Mouse (Mus musculus) MEL (cell line): Measurements from ENCODE around the gene Kndc1. TPM values are rescaled to one million over a fixed set of nuclear protein-coding genes. Genes with fewer than 3 reads are reported as not detected.

Source experiments
- DNase-seq: peaks from one replicate; pipeline ENCODE4 v3.0.0; 2011; ENCODE audit warnings: low read depth, low spot score
- H3K27ac ChIP-seq: 2 replicates; pipeline ENCODE4 v1.5.1; 2012; ENCODE audit warnings: low read depth, mild to moderate bottlenecking, control low read depth, low read length, moderate library complexity; ENCODE audit not compliant: control insufficient read depth
- H3K27me3 ChIP-seq, 2 experiments: fragments of 150-350 bp in 1 of 2; sonication (generic) in 1 of 2; 2 replicates each; pipeline ENCODE4 v1.6.1; 2012; ENCODE audit warnings: low read length in 2 of 2, mild to moderate bottlenecking in 2 of 2, improper control_type of control experiment in 1 of 2, moderate library complexity in 1 of 2; ENCODE audit not compliant: insufficient read depth in 2 of 2, control insufficient read depth in 1 of 2
- H3K36me3 ChIP-seq, 2 experiments: 2 replicates each; pipeline ENCODE4 v1.6.1; 2012 to 2014; ENCODE audit warnings: low read length in 2 of 2, improper control_type of control experiment in 1 of 2, inconsistent platforms in 1 of 2, mild to moderate bottlenecking in 1 of 2; ENCODE audit not compliant: insufficient read depth in 2 of 2, control insufficient read depth in 1 of 2
- H3K4me1 ChIP-seq, 2 experiments: fragments of 150-350 bp in 1 of 2; sonication (generic) in 1 of 2; 2 replicates each; pipeline ENCODE4 v1.6.1; 2012; ENCODE audit warnings: low read length in 2 of 2, improper control_type of control experiment in 1 of 2, mild to moderate bottlenecking in 1 of 2; ENCODE audit not compliant: insufficient read depth in 2 of 2, control insufficient read depth in 1 of 2
- H3K4me3 ChIP-seq, 2 experiments: fragments of 150-350 bp in 1 of 2; sonication (generic) in 1 of 2; 2 replicates each; pipeline ENCODE4 v1.5.1; 2012; ENCODE audit warnings: low read depth in 2 of 2, low read length in 2 of 2, mild to moderate bottlenecking in 2 of 2, moderate library complexity in 2 of 2, control low read depth in 1 of 2, improper control_type of control experiment in 1 of 2; ENCODE audit not compliant: control insufficient read depth in 1 of 2, insufficient read depth in 1 of 2
- H3K79me2 ChIP-seq: 2 replicates; pipeline ENCODE4 v1.6.1; 2012; ENCODE audit warnings: mild to moderate bottlenecking, low read length, moderate library complexity; ENCODE audit not compliant: control insufficient read depth, poor library complexity, insufficient read depth
- H3K9ac ChIP-seq: 2 replicates; pipeline ENCODE4 v1.6.1; 2012; ENCODE audit warnings: low read depth, mild to moderate bottlenecking, control low read depth, low read length, moderate library complexity; ENCODE audit not compliant: control insufficient read depth, poor library complexity, severe bottlenecking
- H3K9me3 ChIP-seq: fragments of 150-350 bp; sonication (generic); replicated peaks from 2 replicates; pipeline ENCODE4 v1.6.1; 2012; ENCODE audit warnings: mild to moderate bottlenecking, low read length, improper control_type of control experiment, moderate library complexity; ENCODE audit not compliant: insufficient read depth
- BHLHE40 ChIP-seq: IDR thresholded peaks from 2 replicates; pipeline ENCODE4 v1.6.1; 2012; ENCODE audit warnings: low read depth, mild to moderate bottlenecking, inconsistent platforms, low read length, improper control_type of control experiment, borderline replicate concordance
- CHD2 ChIP-seq: IDR thresholded peaks from 2 replicates; pipeline ENCODE4 v1.6.1; 2011; ENCODE audit warnings: low read length, improper control_type of control experiment
- CTCF ChIP-seq, 3 experiments: IDR thresholded peaks in 2 of 3; conservative IDR thresholded peaks in 1 of 3; 2 replicates each; pipeline ENCODE4 v1.5.1; 2011 to 2012; ENCODE audit warnings: low read length in 3 of 3, low read depth in 2 of 3, mild to moderate bottlenecking in 2 of 3, improper control_type of control experiment in 1 of 3, inconsistent platforms in 1 of 3, mixed read lengths in 1 of 3, moderate library complexity in 1 of 3; ENCODE audit not compliant: control insufficient read depth in 1 of 3, insufficient read depth in 1 of 3, poor library complexity in 1 of 3, severe bottlenecking in 1 of 3
- ELF1 ChIP-seq: IDR thresholded peaks from 2 replicates; pipeline ENCODE4 v1.6.1; 2014; ENCODE audit warnings: low read depth, mild to moderate bottlenecking, inconsistent platforms, low read length, improper control_type of control experiment, moderate library complexity
- EP300 ChIP-seq, 2 experiments: IDR thresholded peaks; 2 replicates each; pipeline ENCODE4 v1.6.1; 2011; ENCODE audit warnings: improper control_type of control experiment in 2 of 2, low read length in 2 of 2, low read depth in 1 of 2, mild to moderate bottlenecking in 1 of 2
- ETS1 ChIP-seq: IDR thresholded peaks from 2 replicates; pipeline ENCODE4 v1.6.1; 2012; ENCODE audit warnings: low read depth, mild to moderate bottlenecking, inconsistent platforms, low read length, improper control_type of control experiment, moderate library complexity
- GABPA ChIP-seq: IDR thresholded peaks from 2 replicates; pipeline ENCODE4 v1.6.1; 2012; ENCODE audit warnings: low read depth, mild to moderate bottlenecking, inconsistent platforms, low read length, improper control_type of control experiment, moderate library complexity
- GATA1 ChIP-seq: IDR thresholded peaks from 2 replicates; pipeline ENCODE4 v1.6.1; 2011; ENCODE audit warnings: low read depth, low read length, improper control_type of control experiment
- HCFC1 ChIP-seq: IDR thresholded peaks from 2 replicates; pipeline ENCODE4 v1.6.1; 2012; ENCODE audit warnings: low read depth, mild to moderate bottlenecking, inconsistent platforms, low read length, improper control_type of control experiment, moderate library complexity
- JUND ChIP-seq: IDR thresholded peaks from 2 replicates; pipeline ENCODE4 v1.6.1; 2011; ENCODE audit warnings: low read depth, mild to moderate bottlenecking, improper control_type of control experiment, low read length
- MAX ChIP-seq: IDR thresholded peaks from 2 replicates; pipeline ENCODE4 v1.6.1; 2011; ENCODE audit warnings: low read length, improper control_type of control experiment
- MAZ ChIP-seq: IDR thresholded peaks from 2 replicates; pipeline ENCODE4 v1.6.1; 2012; ENCODE audit warnings: low read depth, mild to moderate bottlenecking, inconsistent platforms, low read length, improper control_type of control experiment
- MYB ChIP-seq: IDR thresholded peaks from 2 replicates; pipeline ENCODE4 v1.6.1; 2011; ENCODE audit warnings: mild to moderate bottlenecking, low read depth, low read length, improper control_type of control experiment
- MYC ChIP-seq: IDR thresholded peaks from 2 replicates; pipeline ENCODE4 v1.6.1; 2011; ENCODE audit warnings: low read depth, mild to moderate bottlenecking, low read length, improper control_type of control experiment, moderate library complexity
- NELFE ChIP-seq: IDR thresholded peaks from 2 replicates; pipeline ENCODE4 v1.6.1; 2011; ENCODE audit warnings: low read depth, low read length, improper control_type of control experiment
- POLR2A ChIP-seq, 2 experiments: IDR thresholded peaks; 2 replicates each; pipeline ENCODE4 v1.6.1; 2011 to 2012; ENCODE audit warnings: low read length in 2 of 2, mild to moderate bottlenecking in 2 of 2, control low read depth in 1 of 2, improper control_type of control experiment in 1 of 2, low read depth in 1 of 2, moderate library complexity in 1 of 2; ENCODE audit not compliant: control insufficient read depth in 1 of 2, insufficient read depth in 1 of 2, poor library complexity in 1 of 2
- POLR2AphosphoS2 ChIP-seq: IDR thresholded peaks from 2 replicates; pipeline ENCODE4 v1.6.1; 2011; ENCODE audit warnings: low read length, improper control_type of control experiment
- POLR2AphosphoS5 ChIP-seq: IDR thresholded peaks from 2 replicates; pipeline ENCODE4 v1.6.1; 2012; ENCODE audit warnings: low read depth, borderline replicate concordance, mild to moderate bottlenecking, inconsistent platforms, low read length, moderate library complexity, mixed read lengths
- RAD21 ChIP-seq: IDR thresholded peaks from 2 replicates; pipeline ENCODE4 v1.6.1; 2011; ENCODE audit warnings: mild to moderate bottlenecking, low read depth, low read length, improper control_type of control experiment
- SMC3 ChIP-seq: IDR thresholded peaks from 2 replicates; pipeline ENCODE4 v1.6.1; 2011; ENCODE audit warnings: low read depth, low read length, improper control_type of control experiment
- TBP ChIP-seq: IDR thresholded peaks from 2 replicates; pipeline ENCODE4 v1.8.0; 2011; ENCODE audit warnings: low read depth, low read length, improper control_type of control experiment
- TCF12 ChIP-seq: IDR thresholded peaks from 2 replicates; pipeline ENCODE4 v1.6.1; 2014; ENCODE audit warnings: low read depth, mild to moderate bottlenecking, inconsistent platforms, low read length, improper control_type of control experiment, moderate library complexity
- UBTF ChIP-seq: IDR thresholded peaks from 2 replicates; pipeline ENCODE4 v1.6.1; 2012; ENCODE audit warnings: low read depth, mild to moderate bottlenecking, inconsistent platforms, low read length, improper control_type of control experiment, moderate library complexity, borderline replicate concordance; ENCODE audit not compliant: insufficient read depth
- USF1 ChIP-seq: IDR thresholded peaks from 2 replicates; pipeline ENCODE4 v1.6.1; 2014; ENCODE audit warnings: low read depth, mild to moderate bottlenecking, inconsistent platforms, low read length, improper control_type of control experiment, moderate library complexity
- USF2 ChIP-seq, 2 experiments: IDR thresholded peaks; 2 replicates each; pipeline ENCODE4 v1.6.1; 2011 to 2012; ENCODE audit warnings: improper control_type of control experiment in 2 of 2, low read length in 2 of 2, borderline replicate concordance in 1 of 2, inconsistent platforms in 1 of 2, low read depth in 1 of 2, mild to moderate bottlenecking in 1 of 2; ENCODE audit not compliant: insufficient read depth in 1 of 2
- ZC3H11A ChIP-seq: IDR thresholded peaks from 2 replicates; pipeline ENCODE4 v1.6.1; 2012; ENCODE audit warnings: low read depth, mild to moderate bottlenecking, inconsistent platforms, low read length, improper control_type of control experiment
- ZKSCAN1 ChIP-seq: IDR thresholded peaks from 2 replicates; pipeline ENCODE4 v1.6.1; 2012; ENCODE audit warnings: low read depth, mild to moderate bottlenecking, inconsistent platforms, low read length, improper control_type of control experiment, moderate library complexity
- ZMIZ1 ChIP-seq: IDR thresholded peaks from 2 replicates; pipeline ENCODE4 v1.6.1; 2012; ENCODE audit warnings: low read depth, mild to moderate bottlenecking, inconsistent platforms, low read length, improper control_type of control experiment, moderate library complexity
- ZNF384 ChIP-seq: IDR thresholded peaks from 2 replicates; pipeline ENCODE4 v1.6.1; 2012; ENCODE audit warnings: low read depth, mild to moderate bottlenecking, inconsistent platforms, low read length, improper control_type of control experiment
- polyA plus RNA-seq, 2 experiments: library from polyadenylated mRNA; stranded (reverse) in 1 of 2; unstranded in 1 of 2; fragments of >175 nt in 1 of 2; fragments of >200 nt in 1 of 2; gene quantifications; 2 replicates each; pipeline versions ENCODE4 v1.2.1 to v1.2.4; 2012; ENCODE audit warnings: low replicate concordance in 2 of 2, low read depth in 1 of 2; ENCODE audit not compliant: insufficient read length in 2 of 2, insufficient read depth in 1 of 2, missing spikeins in 1 of 2
- total RNA-seq: library from RNA; depleted of rRNA; stranded (reverse); fragments of 300-350 nt; gene quantifications from 2 replicates; pipeline ENCODE4 v1.2.3, GENCODE M21; 2012

Gene Kndc1
- total and polyA plus RNA-seq, 3 experiments, result not detected

DNA sequence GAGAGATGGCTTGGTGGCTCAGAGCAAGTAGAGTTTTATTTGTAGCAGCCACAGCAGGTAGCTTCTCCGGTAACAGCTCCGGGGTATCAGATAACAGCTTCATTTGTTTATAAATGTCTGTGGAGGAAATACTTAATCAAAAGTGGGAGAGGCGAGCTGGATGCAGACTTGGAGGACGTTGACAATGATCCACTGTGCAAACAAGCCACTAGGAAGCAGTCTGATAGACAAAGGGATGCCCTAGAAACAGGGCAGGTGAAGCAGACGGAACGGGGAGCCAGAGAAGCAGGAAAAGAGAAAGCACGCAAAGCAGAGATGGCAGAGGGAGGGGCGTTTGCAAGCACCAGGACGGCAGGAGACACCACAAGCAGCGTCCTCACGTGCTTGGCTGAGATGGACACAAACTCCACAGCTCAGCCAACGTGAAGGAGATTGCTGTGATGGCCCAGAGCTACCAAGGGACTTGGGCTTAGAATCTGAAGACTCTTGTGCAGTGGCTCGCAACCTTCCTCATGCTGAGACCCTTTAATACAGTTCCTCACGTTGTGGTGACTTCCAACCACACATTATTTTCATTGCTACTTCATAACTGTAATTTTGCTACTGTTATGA is 21.3 kb downstream of the Kndc1 start:
- Histone ChIP-seq H3K36me3 (no peaks in the 10 kb centered on the region), H3K9me3 (no peaks in the 10 kb centered on the region), H3K79me2 (no peaks in the 10 kb centered on the region), H3K27ac (no peak overlapping the region), H3K9ac (no peak overlapping the region), H3K27me3 (no peaks in the 10 kb centered on the region), H3K4me3 (no peak overlapping the region), H3K4me1 (no peaks in the 10 kb centered on the region)
- TF ChIP-seq MYC (no peak), BHLHE40 (no peak), MAX (no peak), ZNF384 (no peak), CHD2 (no peak), ZC3H11A (no peak), UBTF (no peak), EP300 (IDR thresholded peaks at IDR 0.05; ENCODE audit: low read depth in 1 of 2, low read length in 2 of 2) (no peak), CTCF (IDR thresholded peaks at IDR 0.05 in 2 of 3, conservative IDR thresholded peaks at IDR 0.05 in 1 of 3; ENCODE audit: control insufficient read depth in 1 of 3, insufficient read depth in 1 of 3, low read depth in 2 of 3, low read length in 3 of 3, poor library complexity in 1 of 3, severe bottlenecking in 1 of 3) (no peak)
- DNase-seq, result no peak

DNA sequence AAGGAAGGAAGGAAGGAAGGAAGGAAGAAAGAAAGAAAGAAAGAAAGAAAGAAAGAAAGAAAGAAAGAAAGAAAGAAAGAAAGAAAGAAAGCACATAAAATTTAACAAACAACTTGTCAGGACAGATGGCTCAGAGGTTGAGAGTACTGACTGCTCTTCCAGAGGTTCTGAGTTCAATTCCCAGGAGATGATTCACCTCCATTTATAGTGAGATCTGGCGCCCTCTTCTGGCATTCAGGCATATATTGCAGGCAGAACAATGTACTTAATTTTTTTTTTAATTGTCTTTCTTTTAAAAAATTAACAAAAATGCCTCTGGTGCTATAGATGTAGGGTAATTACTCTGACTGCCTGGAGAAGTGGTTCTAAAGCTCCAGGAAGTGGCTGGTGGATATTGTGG is 21.8 kb downstream of the Kndc1 start:
- Histone ChIP-seq H3K9me3 (no peaks in the 10 kb centered on the region), H3K4me1 (no peaks in the 10 kb centered on the region), H3K4me3 (no peak overlapping the region), H3K36me3 (no peaks in the 10 kb centered on the region), H3K27me3 (no peaks in the 10 kb centered on the region), H3K79me2 (no peaks in the 10 kb centered on the region), H3K27ac (no peak overlapping the region), H3K9ac (no peak overlapping the region)
- peak; percentile 19 for DNase-seq
- TF ChIP-seq POLR2AphosphoS5, result no peak
- TF ChIP-seq USF1, result no peak
- peak; percentile 32 for TF ChIP-seq SMC3
- no peak for TF ChIP-seq CHD2
- TF ChIP-seq POLR2A (IDR thresholded peaks at IDR 0.05; ENCODE audit: control insufficient read depth in 1 of 2, insufficient read depth in 1 of 2, low read depth in 1 of 2, low read length in 2 of 2, poor library complexity in 1 of 2), result no peak
- no peak for TF ChIP-seq POLR2AphosphoS2
- TF ChIP-seq MAX, result no peak
- TF ChIP-seq MYB, result no peak
- no peak for TF ChIP-seq TCF12
- no peak for TF ChIP-seq NELFE
- no peak for TF ChIP-seq ZKSCAN1
- TF ChIP-seq JUND, result no peak
- no peak for TF ChIP-seq MYC
- peak; percentile 23 for TF ChIP-seq RAD21
- TF ChIP-seq ZNF384, result peak; percentile 61
- TF ChIP-seq USF2 (IDR thresholded peaks at IDR 0.05; ENCODE audit: borderline replicate concordance in 1 of 2, insufficient read depth in 1 of 2, low read depth in 1 of 2, low read length in 2 of 2), result no peak
- no peak for TF ChIP-seq HCFC1
- TF ChIP-seq ELF1, result no peak
- no peak for TF ChIP-seq TBP
- no peak for TF ChIP-seq MAZ
- no peak for TF ChIP-seq BHLHE40
- peak in 2 of 3 experiments; percentile 35 to 38; a peak in 4 of 6 replicates for TF ChIP-seq CTCF (IDR thresholded peaks at IDR 0.05 in 2 of 3, conservative IDR thresholded peaks at IDR 0.05 in 1 of 3; ENCODE audit: control insufficient read depth in 1 of 3, insufficient read depth in 1 of 3, low read depth in 2 of 3, low read length in 3 of 3, poor library complexity in 1 of 3, severe bottlenecking in 1 of 3)
- no peak for TF ChIP-seq GABPA
- TF ChIP-seq GATA1, result no peak
- no peak for TF ChIP-seq ZMIZ1
- TF ChIP-seq ZC3H11A, result no peak
- no peak for TF ChIP-seq ETS1
